Mouse (Mus musculus): ENCODE measurements around the gene Crim1.

DNA sequence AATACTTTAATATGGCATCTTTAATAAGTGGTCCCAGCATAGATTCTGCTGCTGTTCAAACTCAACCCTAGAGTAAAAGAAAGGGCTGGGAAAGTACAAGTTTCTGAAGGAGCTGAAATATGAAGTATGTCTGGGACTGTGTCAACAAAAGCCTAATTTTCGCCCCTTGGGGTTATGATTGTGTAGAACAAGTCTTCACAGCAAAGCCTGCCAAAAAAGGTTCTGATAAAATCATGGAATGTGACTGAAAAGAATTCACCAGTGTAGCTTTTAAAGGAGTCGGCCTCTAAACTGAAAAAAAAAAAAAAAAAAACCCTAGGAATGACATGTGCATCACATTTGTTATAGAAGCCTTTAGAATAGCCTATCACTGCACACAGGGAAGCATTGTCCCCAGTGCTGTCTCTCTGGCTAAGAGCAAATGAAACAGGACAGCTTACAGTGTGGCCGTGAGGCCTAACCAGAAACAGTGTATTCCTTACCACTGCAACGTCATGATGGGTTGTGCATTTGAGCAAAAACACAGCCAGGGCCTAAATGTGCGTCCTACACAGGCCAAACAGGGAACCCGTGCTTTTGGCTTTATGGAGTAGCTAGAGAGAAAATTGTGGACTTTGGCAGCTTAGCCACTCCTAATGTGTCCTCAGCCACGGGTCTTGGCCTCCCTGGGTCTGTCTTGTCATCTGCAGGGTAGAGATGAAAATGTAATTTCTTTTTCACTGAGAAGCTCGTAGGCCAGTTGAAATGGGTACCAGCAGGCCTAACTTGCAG lies 72.8 kb downstream of the Crim1 start:
- TF ChIP-seq POLR2A (IDR thresholded peaks at IDR 0.05; ENCODE audit: control insufficient read depth, extremely low read depth, insufficient read depth, low read length, poor library complexity) = no peak
- TF ChIP-seq CTCF (IDR thresholded peaks at IDR 0.05; ENCODE audit: borderline replicate concordance, control insufficient read depth, extremely low read depth, insufficient read depth, low read length, poor library complexity) = no peak
